Mouse (Mus musculus): ENCODE data around the gene Cpne9.

Cpne9 gene

DNA sequence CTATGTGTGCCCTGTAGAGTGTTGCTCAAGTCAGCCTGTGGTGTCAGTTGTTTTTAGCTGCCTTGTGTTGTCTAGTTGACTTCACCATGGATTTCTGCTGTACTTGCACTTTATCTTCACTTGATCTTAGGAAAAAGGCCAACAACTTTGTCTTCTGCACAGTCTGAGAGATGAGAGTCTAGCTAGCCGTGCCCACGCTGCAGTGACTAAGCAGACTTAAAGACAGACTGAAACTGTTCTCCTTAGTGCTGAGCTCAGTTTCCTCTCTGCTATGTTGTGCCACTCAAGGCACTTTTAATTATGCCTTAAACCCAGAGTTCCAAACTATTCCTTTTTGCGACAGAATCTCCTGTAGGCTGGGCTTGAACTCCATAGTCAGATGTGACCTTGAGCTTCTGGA is 33.9 kb downstream of the Cpne9 start:
- CTCF ChIA-PET = interaction anchor here in 3 of 4 experiments (0.5 to 1.5 kb wide), 6 partner anchors 10 to 259 kb away, joined by 3 to 4 read pairs (median 4); no protein-coding TSS in a partner anchor
- POLR2A ChIA-PET = interaction anchor here in 2 of 4 experiments (0.9 to 3.3 kb wide), 9 partner anchors 9 to 228 kb away, joined by 3 to 30 read pairs (median 10); partner anchors contain the start of genes Brpf1 (in 2 of the 2) and Ogg1 (in 2 of the 2)

DNA sequence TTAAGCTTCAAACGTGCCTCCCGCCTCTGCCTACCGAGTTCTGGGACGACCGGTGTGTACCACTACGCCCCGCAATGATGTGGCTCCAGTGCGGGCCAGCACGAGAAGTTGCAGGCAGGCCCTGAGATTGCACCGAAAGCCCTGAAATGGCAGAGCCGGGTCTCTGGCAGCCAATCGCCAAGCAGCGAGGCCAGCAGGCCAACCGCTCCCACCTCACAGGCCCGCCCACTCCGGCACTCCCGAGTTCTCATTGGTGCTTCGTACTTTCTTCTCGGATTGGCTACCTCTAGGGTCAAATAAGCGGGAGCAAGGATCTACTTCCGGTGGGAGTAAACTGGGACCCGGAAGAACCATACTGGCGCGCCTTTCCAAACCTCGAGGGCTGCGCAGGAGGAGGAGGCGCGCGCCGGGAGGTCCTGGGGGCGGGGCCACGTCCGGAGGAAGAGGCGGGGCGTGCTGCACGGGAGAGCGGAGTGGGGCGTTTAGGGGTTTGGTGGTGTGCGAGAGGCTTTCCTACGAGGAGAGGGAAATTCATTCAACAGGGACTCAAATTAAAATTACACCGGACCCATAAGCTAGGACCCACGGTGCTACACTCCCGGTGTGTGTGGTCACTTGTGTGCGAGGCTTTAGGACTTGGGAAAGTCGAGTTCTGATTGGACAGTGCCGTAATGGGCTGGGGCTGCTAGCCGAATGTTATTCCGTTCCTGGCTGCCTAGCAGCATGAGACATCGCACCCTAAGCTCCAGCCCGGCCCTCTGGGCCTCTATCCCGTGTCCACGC is 44.6 kb downstream of the Cpne9 start, which contains the start of gene Ogg1:
Gene Ogg1, plus strand, starts transcription at position 440 of the 783 bp plus-strand sequence.
- ChIA-PET CTCF (interaction anchor here in 1 of 4 experiments (1.0 kb wide), 1 partner anchor 41 kb away, joined by 3 read pairs; no protein-coding TSS in a partner anchor), POLR2A (interaction anchor here in 3 of 4 experiments (0.6 to 4.3 kb wide), 37 partner anchors 10 to 372 kb away, joined by 3 to 50 read pairs (median 4); partner anchors contain the start of genes Brpf1 (in 2 of the 3), Camk1 (in 1 of the 3), Cpne9 (in 1 of the 3) and Mtmr14 (in 1 of the 3))

DNA sequence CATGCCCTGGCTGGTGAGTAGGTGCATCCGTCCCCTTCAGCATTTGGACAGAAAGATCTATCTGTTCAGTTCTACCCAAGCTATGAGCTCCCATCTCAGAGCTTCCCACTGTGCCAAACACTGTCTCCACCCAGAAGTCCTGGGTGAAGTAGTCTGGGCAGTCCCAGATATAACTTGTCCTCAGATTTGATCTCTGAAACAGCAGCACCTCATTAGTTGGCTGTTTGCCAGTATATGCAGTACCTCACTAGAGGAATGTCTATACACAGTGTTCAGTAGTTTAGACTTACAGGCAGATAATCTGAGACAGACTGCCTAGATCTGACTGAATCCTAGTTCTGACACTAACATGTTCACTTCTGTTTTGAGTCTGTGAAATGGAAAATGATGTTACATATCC is 47.3 kb downstream of the Cpne9 start:
- POLR2A ChIA-PET = interaction anchor here in 1 of 4 experiments (1.1 kb wide), 1 partner anchor 22 kb away, joined by 6 read pairs; the partner anchor contains the start of gene Brpf1

DNA sequence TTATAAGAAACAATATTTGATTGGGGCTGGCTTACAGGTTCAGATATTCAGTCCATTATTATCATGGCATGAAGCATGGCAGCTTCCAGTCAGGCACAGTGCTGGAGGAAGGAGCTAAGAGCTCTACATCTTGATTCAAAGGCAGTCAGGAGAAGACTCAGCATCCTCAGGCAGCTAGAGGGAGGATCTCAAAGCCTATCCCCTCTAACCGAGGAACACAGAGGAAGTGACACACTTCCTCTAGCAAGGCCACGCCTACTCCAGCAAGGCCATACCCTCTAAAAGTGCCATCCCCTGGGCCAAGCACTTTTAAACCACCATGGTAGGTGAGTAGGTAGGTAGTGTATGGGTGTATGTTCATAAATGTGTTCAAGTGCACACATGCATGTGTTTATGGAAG is 48.4 kb downstream of the Cpne9 start:
- ChIA-PET CTCF (interaction anchor here in 1 of 4 experiments (0.5 kb wide), 1 partner anchor 12 kb away, joined by 3 read pairs; no protein-coding TSS in a partner anchor), POLR2A (interaction anchor here in 2 of 4 experiments (1.1 to 1.3 kb wide), 4 partner anchors 11 to 24 kb away, joined by 3 to 6 read pairs (median 4); partner anchors contain the start of gene Brpf1 (in 1 of the 2))

More for the DNA sequence above, 47.3 kb downstream of the Cpne9 start:
- CTCF ChIA-PET = no interaction called here

DNA sequence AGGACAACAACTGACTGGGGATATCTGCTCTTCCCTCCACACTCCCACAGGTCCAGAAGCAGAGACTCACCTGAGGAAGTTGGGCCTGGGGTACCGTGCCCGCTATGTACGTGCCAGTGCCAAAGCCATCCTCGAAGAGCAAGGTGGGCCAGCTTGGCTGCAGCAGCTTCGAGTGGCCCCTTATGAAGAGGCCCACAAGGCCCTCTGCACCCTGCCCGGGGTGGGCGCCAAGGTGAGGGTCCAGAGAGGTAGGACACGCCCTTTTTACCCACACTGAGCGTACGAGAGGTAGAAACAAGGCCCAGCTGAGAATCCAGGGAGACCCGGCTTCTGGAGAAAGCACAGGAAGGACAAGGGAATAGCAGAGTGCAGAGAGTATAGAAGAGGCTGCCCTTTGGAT is 49.6 kb downstream of the Cpne9 start:
- ChIA-PET POLR2A (interaction anchor here in 2 of 4 experiments (0.9 to 1.1 kb wide), 5 partner anchors 9 to 94 kb away, joined by 3 read pairs; partner anchors contain the start of gene Mtmr14 (in 1 of the 2)), CTCF (no interaction called here)

DNA sequence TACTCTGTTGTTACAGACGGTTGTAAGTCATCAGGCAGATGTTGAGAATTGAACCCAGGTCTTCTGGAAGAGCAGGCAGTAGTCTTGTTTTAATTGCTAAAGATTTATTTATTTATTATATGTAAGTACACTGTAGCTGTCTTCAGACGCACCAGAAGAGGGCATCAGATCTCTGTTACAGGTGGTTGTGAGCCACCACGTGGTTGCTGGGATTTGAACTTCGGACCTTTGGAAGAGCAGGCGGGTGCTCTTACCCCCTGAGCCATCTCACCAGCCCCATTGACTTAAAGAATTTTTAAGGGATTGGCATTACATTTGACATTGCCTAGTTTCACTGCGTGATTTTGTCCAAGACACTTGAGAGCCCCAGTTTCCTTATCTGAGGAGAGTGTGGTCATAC is 50.6 kb downstream of the Cpne9 start:
- POLR2A ChIA-PET = interaction anchor here in 2 of 4 experiments (1.0 to 1.4 kb wide), 6 partner anchors 12 to 62 kb away, joined by 3 to 6 read pairs (median 3); partner anchors contain the start of gene Camk1 (in 1 of the 2)
- CTCF ChIA-PET = interaction anchor here in 2 of 4 experiments (0.6 to 1.0 kb wide), 3 partner anchors 59 to 95 kb away, joined by 3 read pairs; no protein-coding TSS in a partner anchor

DNA sequence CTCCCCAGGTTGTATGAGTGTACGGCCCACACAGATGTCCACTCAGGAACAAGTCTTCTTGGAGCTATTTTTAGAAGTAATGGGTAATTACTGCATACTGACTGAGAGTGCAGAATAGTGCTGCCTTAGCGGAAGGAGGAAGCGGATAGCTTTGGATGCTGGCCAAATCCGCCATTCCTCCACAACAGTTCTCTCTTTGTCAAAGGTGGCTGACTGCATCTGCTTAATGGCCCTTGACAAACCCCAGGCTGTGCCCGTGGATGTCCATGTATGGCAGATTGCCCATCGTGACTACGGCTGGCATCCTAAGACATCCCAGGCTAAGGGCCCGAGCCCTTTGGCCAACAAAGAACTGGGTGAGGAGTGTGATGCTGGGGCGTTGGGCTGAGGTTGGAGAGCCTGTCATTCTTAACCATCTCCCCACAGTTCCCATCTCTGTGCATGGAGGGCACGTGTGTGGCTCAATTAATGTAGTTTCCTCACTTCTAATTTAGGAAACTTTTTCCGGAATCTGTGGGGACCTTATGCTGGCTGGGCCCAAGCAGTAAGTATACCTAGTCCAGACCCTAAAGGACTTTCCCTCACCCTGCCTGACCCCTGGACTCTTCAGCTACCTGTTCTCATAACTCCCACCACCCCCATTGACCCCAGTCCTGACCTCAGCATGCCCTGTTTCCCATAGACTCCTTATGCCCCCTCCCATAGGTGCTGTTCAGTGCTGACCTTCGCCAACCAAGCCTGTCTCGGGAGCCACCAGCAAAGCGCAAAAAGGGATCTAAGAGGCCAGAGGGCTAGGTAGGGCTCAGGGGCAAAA is 51.2 kb downstream of the Cpne9 start:
- ChIA-PET POLR2A (interaction anchor here in 3 of 4 experiments (0.6 to 1.4 kb wide), 10 partner anchors 11 to 594 kb away, joined by 3 to 6 read pairs (median 4); partner anchors contain the start of genes Brpf1 (in 1 of the 3) and Camk1 (in 1 of the 3)), CTCF (interaction anchor here in 2 of 4 experiments (0.6 to 1.0 kb wide), 3 partner anchors 59 to 94 kb away, joined by 3 read pairs; no protein-coding TSS in a partner anchor)

DNA sequence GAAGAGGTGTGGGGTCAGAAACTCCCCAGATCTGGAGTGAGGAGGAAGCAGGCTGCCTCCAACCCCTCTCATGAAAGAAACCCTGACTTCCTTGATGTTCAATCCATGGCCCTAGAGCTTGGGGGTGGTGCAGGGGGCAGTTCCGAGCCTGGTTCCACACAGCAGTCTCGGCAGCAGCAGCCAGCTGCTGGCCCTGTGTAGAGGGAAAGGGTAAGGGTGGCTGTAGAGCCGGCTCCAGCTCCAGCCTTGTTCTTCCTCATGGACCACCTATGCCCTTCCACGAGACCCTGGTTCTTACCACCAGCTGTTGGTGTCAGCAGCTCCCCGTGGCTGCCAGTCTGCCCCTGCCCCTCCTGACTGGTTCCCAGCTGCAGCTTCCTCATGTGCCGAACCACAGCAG is 52.1 kb downstream of the Cpne9 start:
- POLR2A ChIA-PET = interaction anchor here in 3 of 4 experiments (0.6 to 1.2 kb wide), 8 partner anchors 18 to 595 kb away, joined by 3 to 5 read pairs (median 4); partner anchors contain the start of gene Brpf1 (in 1 of the 3)
- CTCF ChIA-PET = no interaction called here

DNA sequence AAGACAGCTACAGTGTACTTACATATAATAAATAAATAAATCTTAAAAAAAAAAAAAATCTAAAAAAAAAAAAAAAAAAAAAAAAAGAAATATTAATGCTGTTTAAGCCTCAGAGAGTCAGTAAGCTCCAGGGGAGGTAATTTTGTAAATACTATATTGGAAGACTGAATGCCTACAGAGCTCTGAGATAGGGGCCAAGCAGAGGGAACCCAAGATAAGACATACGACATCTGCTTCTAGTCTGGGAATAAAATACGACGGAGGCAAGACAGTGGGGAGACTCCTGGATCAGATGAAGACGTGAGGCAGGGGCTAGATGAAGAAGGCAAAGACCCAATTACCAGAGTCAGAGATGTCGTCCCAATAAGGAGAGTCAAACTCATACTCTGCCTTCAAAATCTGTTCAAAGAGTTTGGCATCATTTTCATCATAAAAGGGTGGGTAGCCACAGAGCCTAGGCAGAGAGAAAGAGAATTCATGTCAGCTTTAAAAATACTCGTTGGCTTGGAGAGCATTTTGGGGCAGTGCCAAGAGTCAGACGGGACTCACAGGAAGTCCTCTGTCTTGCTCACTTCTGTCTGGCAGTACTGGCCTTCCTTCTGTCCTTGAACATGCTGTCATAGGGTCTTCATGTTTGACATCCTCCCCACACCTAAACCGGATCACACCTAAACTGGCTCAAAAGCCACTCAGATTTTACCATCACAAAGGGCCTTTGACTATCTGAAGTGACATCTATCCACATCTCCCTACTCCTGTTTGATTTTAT is 54.9 kb downstream of the Cpne9 start:
- CTCF ChIA-PET = interaction anchor here in 2 of 4 experiments (0.6 kb wide), 2 partner anchors 8 to 15 kb away, joined by 3 to 4 read pairs; no protein-coding TSS in a partner anchor
- POLR2A ChIA-PET = interaction anchor here in 2 of 4 experiments (0.5 to 0.9 kb wide), 6 partner anchors 29 to 55 kb away, joined by 3 to 4 read pairs (median 3); no protein-coding TSS in a partner anchor

DNA sequence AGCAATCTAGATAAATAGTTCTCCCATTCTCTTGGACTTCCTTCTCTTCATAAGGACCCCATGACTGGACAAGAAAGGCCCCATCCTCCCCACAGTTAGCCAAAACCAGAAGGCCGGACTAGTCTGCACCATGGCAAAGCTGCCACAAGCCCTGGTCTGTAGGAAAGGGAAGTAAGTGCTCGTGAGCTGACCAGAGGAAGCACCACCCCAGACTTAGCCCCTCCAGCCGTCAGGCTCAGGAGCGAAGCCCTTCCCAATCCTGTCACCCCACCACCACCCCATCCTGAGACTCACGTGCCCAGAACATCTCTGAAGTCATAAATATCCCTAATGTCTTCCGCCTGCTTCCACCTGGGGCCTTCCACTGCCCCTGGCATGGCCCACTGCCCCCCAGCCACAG is 59.5 kb downstream of the Cpne9 start:
- ChIA-PET CTCF (no interaction called here), POLR2A (interaction anchor here in 2 of 4 experiments (0.7 to 3.2 kb wide), 7 partner anchors 8 to 51 kb away, joined by 3 to 9 read pairs (median 4); partner anchors contain the start of gene Ogg1 (in 1 of the 2))

DNA sequence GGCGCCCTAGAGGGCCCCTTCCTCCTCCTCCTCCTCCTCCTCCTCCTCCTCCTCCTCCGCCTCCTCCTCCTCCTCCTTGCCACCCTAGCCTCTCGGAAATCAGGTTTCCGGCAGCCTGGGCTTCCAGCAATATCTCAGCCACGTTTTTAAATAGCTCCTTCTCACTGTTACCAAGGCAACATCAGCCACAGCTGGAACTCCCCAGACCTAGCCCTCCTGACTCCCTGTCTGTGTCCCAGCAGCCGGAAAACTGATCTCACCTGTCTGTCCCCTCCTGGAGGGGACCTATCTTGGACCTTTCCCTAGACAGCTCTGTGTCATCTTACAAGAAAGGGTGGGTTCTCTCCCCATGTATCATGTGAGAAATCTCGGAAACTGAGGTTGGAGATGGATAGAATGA is 60.2 kb downstream of the Cpne9 start:
- CTCF ChIA-PET = interaction anchor here in 2 of 4 experiments (0.7 kb wide), 2 partner anchors 12 to 342 kb away, joined by 3 to 8 read pairs; no protein-coding TSS in a partner anchor
- POLR2A ChIA-PET = interaction anchor here in 3 of 4 experiments (0.5 to 1.9 kb wide), 11 partner anchors 15 to 198 kb away, joined by 3 to 7 read pairs (median 3); partner anchors contain the start of gene Ogg1 (in 1 of the 3)

DNA sequence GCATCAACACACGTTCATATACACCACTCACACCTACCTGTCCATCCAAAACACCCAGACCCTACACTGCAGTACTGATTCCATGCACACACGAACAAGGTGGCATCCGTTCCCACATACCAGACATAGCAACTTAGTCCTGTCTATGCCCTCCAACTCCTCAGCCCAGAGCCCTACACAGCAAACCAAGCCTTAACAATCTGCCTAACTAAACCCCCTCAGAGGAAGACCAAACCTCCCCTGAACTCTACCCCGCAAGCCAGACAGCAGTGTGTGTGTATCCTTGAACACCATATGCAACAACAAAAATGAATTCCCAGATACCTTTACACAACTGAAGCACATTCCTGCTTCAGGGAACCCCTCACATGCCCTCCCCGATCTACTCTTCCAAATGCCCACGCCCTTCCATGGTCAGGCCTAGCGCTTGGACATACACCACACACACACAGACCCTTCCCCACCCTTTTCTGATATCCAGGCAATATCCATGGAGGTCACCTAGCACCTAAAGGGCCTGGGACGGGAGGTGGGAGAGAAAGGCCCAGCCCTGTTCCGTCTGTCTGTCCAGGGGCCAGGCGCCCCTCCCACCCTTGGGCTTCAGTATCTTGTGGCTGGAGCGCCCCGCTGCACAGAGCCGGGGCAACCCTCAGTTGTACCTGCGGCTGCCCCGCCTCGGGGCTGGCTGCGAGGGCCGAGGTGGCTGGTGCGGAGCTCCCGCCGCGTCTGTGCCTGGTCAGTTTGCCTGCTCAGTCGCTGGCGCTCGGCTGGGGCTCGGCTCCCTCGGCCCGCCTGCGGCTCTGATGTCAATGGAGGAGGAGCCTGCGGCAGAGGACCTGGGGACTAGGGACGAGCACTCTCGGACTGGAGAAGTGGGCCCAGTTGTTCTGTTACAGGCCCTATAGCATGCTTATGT is 61.3 kb downstream of the Cpne9 start, which contains the start of gene Camk1:
Gene Camk1, minus strand, starts transcription at position 808 of the 916 bp plus-strand sequence.
- ChIA-PET CTCF (interaction anchor here in 3 of 4 experiments (0.6 to 1.5 kb wide), 6 partner anchors 23 to 151 kb away, joined by 3 to 7 read pairs (median 3); no protein-coding TSS in a partner anchor), POLR2A (interaction anchor here in 3 of 4 experiments (0.9 to 2.4 kb wide), 33 partner anchors 9 to 139 kb away, joined by 3 to 11 read pairs (median 4); partner anchors contain the start of genes Brpf1 (in 1 of the 3), Creld1 (in 1 of the 3), Il17rc (in 1 of the 3) and Jagn1 (in 1 of the 3))

DNA sequence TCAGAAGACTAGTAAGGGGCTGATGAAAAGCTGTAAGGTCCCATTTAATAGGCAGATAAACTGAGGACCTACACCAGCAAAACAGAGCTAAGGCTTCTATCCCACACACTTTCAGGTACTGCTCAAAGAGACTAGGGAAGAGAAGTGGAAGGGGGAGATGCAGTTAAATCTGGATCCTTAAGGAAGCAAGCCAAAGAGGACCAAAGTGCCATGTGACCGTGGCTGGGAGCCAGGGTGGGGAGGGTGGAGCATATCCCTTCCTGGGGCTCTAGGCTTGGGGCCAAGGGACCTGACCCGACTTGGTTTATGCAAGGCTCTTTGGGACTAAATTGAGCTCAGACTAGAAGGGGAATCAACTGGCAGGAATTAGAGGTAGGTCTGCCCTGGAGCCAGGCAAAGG is 62.2 kb downstream of the Cpne9 start:
- ChIA-PET POLR2A (interaction anchor here (0.7 to 2.4 kb wide), 37 partner anchors 9 to 268 kb away, joined by 3 to 11 read pairs (median 4); partner anchors contain the start of genes Brpf1 (in 1 of the 4), Creld1 (in 1 of the 4), Il17rc (in 1 of the 4) and Jagn1 (in 1 of the 4)), CTCF (interaction anchor here in 2 of 4 experiments (0.6 to 1.5 kb wide), 5 partner anchors 24 to 150 kb away, joined by 3 to 7 read pairs (median 3); no protein-coding TSS in a partner anchor)

DNA sequence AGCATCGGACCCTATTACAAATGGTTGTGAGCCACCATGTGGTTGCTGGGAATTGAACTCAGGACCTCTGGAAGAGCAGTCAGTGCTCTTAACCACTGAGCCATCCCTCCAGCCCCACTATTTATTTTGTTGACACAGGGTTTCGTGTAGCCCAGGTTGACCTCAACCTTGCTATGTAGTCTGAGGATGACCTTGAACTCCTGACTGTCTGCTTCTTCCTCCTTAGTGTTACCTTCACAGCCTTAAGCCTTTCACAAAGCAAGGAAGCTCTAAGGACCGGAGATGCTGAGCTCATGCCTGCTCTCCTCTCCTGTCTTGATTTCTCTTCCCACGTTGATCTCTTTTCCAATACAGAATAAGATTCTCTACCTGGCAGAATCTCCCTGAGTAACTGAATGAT is 64.8 kb downstream of the Cpne9 start:
- ChIA-PET POLR2A (interaction anchor here in 2 of 4 experiments (0.6 to 1.0 kb wide), 5 partner anchors 22 to 335 kb away, joined by 3 to 6 read pairs (median 3); no protein-coding TSS in a partner anchor), CTCF (interaction anchor here in 2 of 4 experiments (0.6 to 0.9 kb wide), 2 partner anchors 15 to 77 kb away, joined by 3 read pairs; no protein-coding TSS in a partner anchor)

DNA sequence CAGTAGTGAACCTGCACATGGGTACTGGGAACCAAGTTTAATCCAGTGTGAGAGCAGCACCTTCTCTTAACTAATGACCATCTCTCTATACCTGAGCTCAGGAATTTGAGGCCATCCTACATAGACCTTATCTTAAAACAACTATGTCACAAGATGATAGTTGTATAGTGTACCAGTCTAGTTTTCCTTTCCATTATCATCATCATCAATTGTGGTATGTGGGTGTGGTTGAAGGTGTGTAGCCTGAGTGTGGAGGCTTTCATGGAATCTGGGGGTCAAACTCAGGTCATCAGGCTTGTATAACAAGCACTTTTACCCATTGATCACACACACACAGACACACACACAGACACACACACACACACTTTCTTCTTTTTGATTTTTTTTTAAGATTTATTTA is 68.4 kb downstream of the Cpne9 start:
- POLR2A ChIA-PET = interaction anchor here (1.0 to 3.5 kb wide), 16 partner anchors 8 to 400 kb away, joined by 3 to 19 read pairs (median 4); partner anchors contain the start of gene Ogg1 (in 1 of the 4)
- CTCF ChIA-PET = interaction anchor here in 1 of 4 experiments (0.6 kb wide), 1 partner anchor 30 kb away, joined by 3 read pairs; no protein-coding TSS in a partner anchor

Data from embryonic stem cell, embryonic (primary cell).